Mouse (Mus musculus) liver, embryonic 14.5 days (tissue): Measurements from ENCODE around the gene Baz2b.

Experiments
- CTCF ChIP-seq: IDR thresholded peaks from 2 replicates; pipeline ENCODE4 v1.5.1; 2016; ENCODE audit warnings: antibody characterized with exemption, low read depth, control low read depth
- EP300 ChIP-seq: IDR thresholded peaks from 2 replicates; pipeline ENCODE4 v1.6.1; 2016; ENCODE audit warnings: antibody characterized with exemption, low read depth

DNA sequence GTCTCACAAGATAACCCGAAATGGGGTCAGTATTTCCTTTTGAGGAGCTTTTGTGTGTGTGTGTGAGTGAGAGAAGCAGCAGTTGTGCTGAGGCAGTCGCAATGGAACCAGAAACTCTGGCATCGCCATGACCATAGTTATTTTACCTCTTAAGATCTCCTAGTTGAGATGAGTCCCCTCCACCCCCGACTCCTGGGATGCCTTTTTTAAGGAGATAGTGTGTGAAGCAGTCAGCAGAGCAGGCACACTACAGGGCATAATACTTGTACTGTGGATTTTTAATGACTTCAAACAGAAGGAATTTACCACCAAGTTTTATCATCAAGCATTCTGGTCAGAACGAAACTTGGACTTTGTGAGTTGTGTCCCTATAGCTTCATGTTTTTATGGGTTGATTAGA lies 1.2 kb upstream of the Baz2b start:
- TF ChIP-seq CTCF, result no peak
- no peak for TF ChIP-seq EP300
